Mouse (Mus musculus): ENCODE measurements around the gene Tgoln1.

- no peak for TF ChIP-seq CTCF (IDR thresholded peaks at IDR 0.05; ENCODE audit: borderline replicate concordance, insufficient read depth, low read length)
- TF ChIP-seq POLR2A (IDR thresholded peaks at IDR 0.05; ENCODE audit: low read depth, low read length): no peak
Measured at GRCm38 (mm10) chr6:72660391-72660720, 43.6 kb upstream of the Tgoln1 start.
